In genomic region chr2:153080841-153081523, GRCm38 (mm10) we compare ENCODE assay signal across 9 mouse cellular contexts. TPM values are rescaled to one million over a fixed set of nuclear protein-coding genes. Genes with fewer than 3 reads are reported as not detected.
A peak's percentile ranks its signal among the peaks of the same experiment; 100 is the strongest.
DNase-seq lines count a peak whose midpoint lies in the region; ATAC-seq and TF ChIP-seq lines count a peak whose summit lies in the region.
"Had no signal": no experiment of that assay in that cellular context is flagged by ENCODE, and none has a peak within 500 bp of the region (broad histone marks: within the 10 kb centered on the region; RNA-seq: fewer than 3 reads in every experiment).

No protein-coding gene starts in this region.

- no peak for ATAC-seq in limb, embryonic 14.5 days (ENCODE audit: low FRiP score, low read depth)

- TF ChIP-seq POLR2A in limb, embryonic 14.5 days (IDR thresholded peaks at IDR 0.05; ENCODE audit: borderline replicate concordance, extremely low read depth, insufficient read depth, insufficient read length) = no peak

- no peaks in the 10 kb centered on the region for H3K36me3 ChIP-seq in E14TG2a.4 (ENCODE audit: insufficient read depth, low read length)
- H3K36me3 ChIP-seq in limb, embryonic 14.5 days (ENCODE audit: control insufficient read depth, insufficient read depth, low read length) = no peaks in the 10 kb centered on the region

- WGBS in limb, embryonic 14.5 days = 31% methylated on average over 32 of the region's 32 CpGs

- H3K9me3 ChIP-seq in E14TG2a.4 (ENCODE audit: low read length) = no peaks in the 10 kb centered on the region
- no peaks in the 10 kb centered on the region for H3K9me3 ChIP-seq in limb, embryonic 14.5 days (ENCODE audit: control insufficient read depth, low read length)

- peak overlapping the region; percentile 48 for H3K4me3 ChIP-seq in E14TG2a.4 (replicated peaks; ENCODE audit: low read length)
- H3K4me3 ChIP-seq in limb, embryonic 14.5 days (replicated peaks; ENCODE audit: low read length) = no peak overlapping the region

- H3K27ac ChIP-seq in limb, embryonic 14.5 days (replicated peaks; ENCODE audit: low read depth, low read length) = no peak overlapping the region

- H3K9ac ChIP-seq in limb, embryonic 14.5 days (ENCODE audit: low read depth, low read length, severe bottlenecking) = no peak overlapping the region

- H3K4me2 ChIP-seq in limb, embryonic 14.5 days (replicated peaks; ENCODE audit: low read depth, low read length, severe bottlenecking) = no peak overlapping the region

- H3K27me3 ChIP-seq in E14TG2a.4 (ENCODE audit: insufficient read depth, low read length) = peaks cover 22% of the 10 kb centered on the region
- H3K27me3 ChIP-seq in limb, embryonic 14.5 days (ENCODE audit: control insufficient read depth, insufficient read depth, low read length) = no peaks in the 10 kb centered on the region

- peak; percentile 98 for TF ChIP-seq CTCF in E14TG2a.4 (conservative IDR thresholded peaks at IDR 0.05; ENCODE audit: low read length)

- H3K4me1 ChIP-seq in E14TG2a.4 (replicated peaks; ENCODE audit: low read depth, low read length) = peaks cover 32% of the 10 kb centered on the region
- H3K4me1 ChIP-seq in limb, embryonic 14.5 days (ENCODE audit: control insufficient read depth, insufficient read depth, low read length) = no peaks in the 10 kb centered on the region

- peak; percentile 47 for DNase-seq in 3134 (ENCODE audit: extremely low read depth, insufficient read length, low spot score)
- peak; percentile 65 for DNase-seq in c-Kit-negative CD71-positive TER-119-positive erythroid progenitor cells, embryonic 14.5 days (ENCODE audit: low read depth, low spot score)
- DNase-seq in fibroblast of lung, adult 2 months (ENCODE audit: low read depth) = peak; percentile 73
- DNase-seq in kidney, adult 8-10 months = peak; percentile 75 to 88
- DNase-seq in limb, embryonic 14.5 days (ENCODE audit: low spot score) = peak; percentile 87
- DNase-seq in retina, adult 2 months (ENCODE audit: low read depth, low spot score) = peak; percentile 82
- peak; percentile 79 for DNase-seq in thymus, postnatal 14 days

RNA-seq across cellular contexts. Expression of gene Ccm2l, which starts 15.2 kb away (rescaled TPM):
- 11.4 and 15.2 TPM in 2 replicates for polyA plus RNA-seq in limb, embryonic 14.5 days (2012; rRNA removed)
- polyA plus RNA-seq in limb, embryonic 14.5 days (2014; fragmentation: Nextera tagmentation; extraction: Ambion mirVana) = 2.1 and 3.2 TPM in 2 replicates

RNA-seq across cellular contexts. Expression of gene Hck, which starts 27.3 kb away (rescaled TPM):
- polyA plus RNA-seq in limb, embryonic 14.5 days (2012; rRNA removed) = 8.4 and 11.4 TPM in 2 replicates
- polyA plus RNA-seq in limb, embryonic 14.5 days (2014; fragmentation: Nextera tagmentation; extraction: Ambion mirVana) = 9.0 and 11.1 TPM in 2 replicates

RNA-seq across cellular contexts. Expression of gene Xkr7, which starts 49.3 kb away (rescaled TPM):
- 0.03 TPM in 1 of 2 replicates, not detected in the other for polyA plus RNA-seq in limb, embryonic 14.5 days (2012; rRNA removed)
- polyA plus RNA-seq in limb, embryonic 14.5 days (2014; fragmentation: Nextera tagmentation; extraction: Ambion mirVana) = not detected in 2 replicates
- polyA plus RNA-seq: heart, embryonic 16.5 days had no signal
